In genomic region chr8:84663483-84664327, GRCm38 (mm10) we compare ENCODE assay signal across 8 mouse cellular contexts. TPM values are rescaled to one million over a fixed set of nuclear protein-coding genes. Genes with fewer than 3 reads are reported as not detected.
DNase-seq lines count a peak whose midpoint lies in the region; ATAC-seq and TF ChIP-seq lines count a peak whose summit lies in the region.

No protein-coding gene starts in this region.

- no peaks in the 10 kb centered on the region for H3K9me3 ChIP-seq in embryonic facial prominence, embryonic 15.5 days (replicated peaks)
- no peaks in the 10 kb centered on the region for H3K9me3 ChIP-seq in kidney, embryonic 15.5 days (replicated peaks)

- H3K9ac ChIP-seq in embryonic facial prominence, embryonic 15.5 days, result peak overlapping the region; percentile 50
- peak overlapping the region; percentile 75 for H3K9ac ChIP-seq in kidney, embryonic 15.5 days

- no peak for TF ChIP-seq CTCF in bone marrow, adult 2 months (IDR thresholded peaks at IDR 0.05; ENCODE audit: control insufficient read depth, insufficient read depth, low read length)

- WGBS in bone marrow, adult 2 months, result 2% methylated on average over 43 of the region's 43 CpGs
- WGBS in embryonic facial prominence, embryonic 15.5 days, result 2% methylated on average over 43 of the region's 43 CpGs
- WGBS in kidney, embryonic 15.5 days, result 2% methylated on average over 43 of the region's 43 CpGs

- TF ChIP-seq POLR2A in bone marrow, adult 2 months (IDR thresholded peaks at IDR 0.05; ENCODE audit: borderline replicate concordance, control insufficient read depth, low read depth, low read length), result peak; percentile 65; the same call in 1 of the 2 replicates

- H3K27me3 ChIP-seq in embryonic facial prominence, embryonic 15.5 days, result no peaks in the 10 kb centered on the region
- no peaks in the 10 kb centered on the region for H3K27me3 ChIP-seq in kidney, embryonic 15.5 days

- 0 out of 2 replicates have a peak, but pooled peaks cover 8% of the 10 kb centered on the region for H3K36me3 ChIP-seq in embryonic facial prominence, embryonic 15.5 days
- H3K36me3 ChIP-seq in kidney, embryonic 15.5 days, result peaks cover 8% of the 10 kb centered on the region

- H3K4me1 ChIP-seq in bone marrow, adult 2 months (ENCODE audit: control insufficient read depth, insufficient read depth, low read length), result peaks cover 5% of the 10 kb centered on the region
- peaks cover 51% of the 10 kb centered on the region for H3K4me1 ChIP-seq in embryonic facial prominence, embryonic 15.5 days
- H3K4me1 ChIP-seq in kidney, embryonic 15.5 days, result peaks cover 45% of the 10 kb centered on the region

- peak; percentile 87 for ATAC-seq in embryonic facial prominence, embryonic 15.5 days (ENCODE audit: insufficient number of reproducible peaks, low FRiP score, low TSS enrichment, low read depth)
- peak; percentile 86 for ATAC-seq in kidney, embryonic 15.5 days (replicated peaks; ENCODE audit: low FRiP score)
- ATAC-seq in monocyte, adult 5-6 weeks (replicated peaks; ENCODE audit: insufficient number of reproducible peaks, low FRiP score, low TSS enrichment, poor library complexity, severe bottlenecking), result peak; percentile 49

- peak overlapping the region; percentile 81 for H3K4me2 ChIP-seq in embryonic facial prominence, embryonic 15.5 days (replicated peaks)
- H3K4me2 ChIP-seq in kidney, embryonic 15.5 days, result peak overlapping the region; percentile 75

- H3K27ac ChIP-seq in bone marrow, adult 2 months (ENCODE audit: control insufficient read depth, insufficient read depth, low read depth, low read length, poor library complexity), result peak overlapping the region; percentile 91
- H3K27ac ChIP-seq in embryonic facial prominence, embryonic 15.5 days (replicated peaks), result peak overlapping the region; percentile 97
- peak overlapping the region; percentile 97 for H3K27ac ChIP-seq in kidney, embryonic 15.5 days

- peak; percentile 100 for DNase-seq in 416B (ENCODE audit: low read depth)
- peak; percentile 98 to 99 for DNase-seq in heart, adult 9 months (ENCODE audit: low spot score in 2 of 2)
- DNase-seq in liver, result peak; percentile 96
- DNase-seq in spleen, postnatal 4 days (ENCODE audit: low spot score in 2 of 2), result peak; percentile 94 to 95

- H3K4me3 ChIP-seq in bone marrow, adult 2 months (replicated peaks; ENCODE audit: control insufficient read depth, low read depth, low read length), result peak overlapping the region; percentile 80
- H3K4me3 ChIP-seq in embryonic facial prominence, embryonic 15.5 days (replicated peaks), result peak overlapping the region; percentile 60
- peak overlapping the region; percentile 74 for H3K4me3 ChIP-seq in kidney, embryonic 15.5 days (replicated peaks)

RNA-seq across cellular contexts. Expression of gene Ier2, which starts 1.1 kb away (rescaled TPM):
- polyA plus RNA-seq in bone marrow, adult 2 months (2011; ENCODE audit: insufficient read depth, insufficient read length, low replicate concordance, missing spikeins), result 13.2 and 49.9 TPM in 2 replicates
- 79.7 and 83.9 TPM in 2 replicates for polyA plus RNA-seq in embryonic facial prominence, embryonic 15.5 days (2015; fragmentation: Nextera tagmentation; extraction: Ambion mirVana)
- polyA plus RNA-seq in kidney, embryonic 15.5 days (2015; fragmentation: Nextera tagmentation; extraction: Ambion mirVana), result 73.4 and 80.3 TPM in 2 replicates
- total RNA-seq in monocyte, adult 5-6 weeks (2017), result 92.1 to 198 TPM (median 119 TPM) in 3 replicates

RNA-seq across cellular contexts. Expression of gene Trmt1, which starts 22.4 kb away (rescaled TPM):
- 78.9 and 134 TPM in 2 replicates for polyA plus RNA-seq in bone marrow, adult 2 months (2011; ENCODE audit: insufficient read depth, insufficient read length, low replicate concordance, missing spikeins)
- polyA plus RNA-seq in embryonic facial prominence, embryonic 15.5 days (2015; fragmentation: Nextera tagmentation; extraction: Ambion mirVana), result 69.1 and 78.2 TPM in 2 replicates
- polyA plus RNA-seq in kidney, embryonic 15.5 days (2015; fragmentation: Nextera tagmentation; extraction: Ambion mirVana), result 68.7 and 73.8 TPM in 2 replicates
- total RNA-seq in monocyte, adult 5-6 weeks (2017), result 40.1 to 46.6 TPM (median 44.7 TPM) in 3 replicates

RNA-seq across cellular contexts. Expression of gene Nacc1, which starts 24.0 kb away (rescaled TPM):
- polyA plus RNA-seq in bone marrow, adult 2 months (2011; ENCODE audit: insufficient read depth, insufficient read length, low replicate concordance, missing spikeins), result 14.6 and 26.2 TPM in 2 replicates
- polyA plus RNA-seq in embryonic facial prominence, embryonic 15.5 days (2015; fragmentation: Nextera tagmentation; extraction: Ambion mirVana), result 16.7 and 16.9 TPM in 2 replicates
- 23.9 and 25.6 TPM in 2 replicates for polyA plus RNA-seq in kidney, embryonic 15.5 days (2015; fragmentation: Nextera tagmentation; extraction: Ambion mirVana)
- 29.0 to 50.5 TPM (median 36.3 TPM) in 3 replicates for total RNA-seq in monocyte, adult 5-6 weeks (2017)

RNA-seq across cellular contexts. Expression of gene Lyl1, which starts 37.6 kb away (rescaled TPM):
- 59.2 and 125 TPM in 2 replicates for polyA plus RNA-seq in bone marrow, adult 2 months (2011; ENCODE audit: insufficient read depth, insufficient read length, low replicate concordance, missing spikeins)
- 5.8 and 6.0 TPM in 2 replicates for polyA plus RNA-seq in embryonic facial prominence, embryonic 15.5 days (2015; fragmentation: Nextera tagmentation; extraction: Ambion mirVana)
- 7.6 and 7.8 TPM in 2 replicates for polyA plus RNA-seq in kidney, embryonic 15.5 days (2015; fragmentation: Nextera tagmentation; extraction: Ambion mirVana)
- total RNA-seq in monocyte, adult 5-6 weeks (2017), result 41.7 to 46.2 TPM (median 45.0 TPM) in 3 replicates

RNA-seq across cellular contexts. Expression of gene G430095P16Rik, which starts 59.1 kb away (rescaled TPM):
- 12.0 and 27.2 TPM in 2 replicates for polyA plus RNA-seq in bone marrow, adult 2 months (2011; ENCODE audit: insufficient read depth, insufficient read length, low replicate concordance, missing spikeins)
- polyA plus RNA-seq in embryonic facial prominence, embryonic 15.5 days (2015; fragmentation: Nextera tagmentation; extraction: Ambion mirVana), result 4.2 and 4.9 TPM in 2 replicates
- polyA plus RNA-seq in kidney, embryonic 15.5 days (2015; fragmentation: Nextera tagmentation; extraction: Ambion mirVana), result 1.9 and 2.3 TPM in 2 replicates
- 6.4 to 8.9 TPM (median 8.2 TPM) in 3 replicates for total RNA-seq in monocyte, adult 5-6 weeks (2017)

Comparison
In these comparisons a context has a peak if more than half of its experiments do, and no peak if none do; other contexts are left out.
1. Peak in every context shown above with its lines: DNase-seq, ATAC-seq, H3K4me3 ChIP-seq and H3K27ac ChIP-seq.